Mouse (Mus musculus): ENCODE data around the gene Ube2d1. TPM values are rescaled to one million over a fixed set of nuclear protein-coding genes. Genes with fewer than 3 reads are reported as not detected.

The Ube2d1 gene
- total RNA-seq (2017), result 19.4 to 37.4 TPM (median 31.1 TPM) in 3 replicates

GRCm38 (mm10) chr10:71285126-71285580 lies at the start of gene Ube2d1:
TSS of gene Ube2d1 (minus strand) at chr10:71285262.
- peak; percentile 73 for ATAC-seq (replicated peaks; ENCODE audit: insufficient number of reproducible peaks, low FRiP score, low TSS enrichment, poor library complexity, severe bottlenecking)

GRCm38 (mm10) chr10:71332859-71333258 lies 47.8 kb upstream of the Ube2d1 start:
- no peak for ATAC-seq (replicated peaks; ENCODE audit: insufficient number of reproducible peaks, low FRiP score, low TSS enrichment, poor library complexity, severe bottlenecking)

GRCm38 (mm10) chr10:71332376-71332775 lies 47.3 kb upstream of the Ube2d1 start:
- ATAC-seq (replicated peaks; ENCODE audit: insufficient number of reproducible peaks, low FRiP score, low TSS enrichment, poor library complexity, severe bottlenecking), result no peak

GRCm38 (mm10) chr10:71331908-71332307 lies 46.8 kb upstream of the Ube2d1 start:
- ATAC-seq (replicated peaks; ENCODE audit: insufficient number of reproducible peaks, low FRiP score, low TSS enrichment, poor library complexity, severe bottlenecking), result no peak

- no peak for ATAC-seq (replicated peaks; ENCODE audit: insufficient number of reproducible peaks, low FRiP score, low TSS enrichment, poor library complexity, severe bottlenecking)
These were observed 45.0 kb upstream of the Ube2d1 start for GRCm38 (mm10) chr10:71330070-71330469.

GRCm38 (mm10) chr10:71329295-71329694 lies 44.2 kb upstream of the Ube2d1 start:
- ATAC-seq (replicated peaks; ENCODE audit: insufficient number of reproducible peaks, low FRiP score, low TSS enrichment, poor library complexity, severe bottlenecking), result no peak

GRCm38 (mm10) chr10:71328870-71329269 lies 43.8 kb upstream of the Ube2d1 start:
- ATAC-seq (replicated peaks; ENCODE audit: insufficient number of reproducible peaks, low FRiP score, low TSS enrichment, poor library complexity, severe bottlenecking), result no peak

GRCm38 (mm10) chr10:71328382-71328781 lies 43.3 kb upstream of the Ube2d1 start:
- ATAC-seq (replicated peaks; ENCODE audit: insufficient number of reproducible peaks, low FRiP score, low TSS enrichment, poor library complexity, severe bottlenecking), result no peak

- ATAC-seq (replicated peaks; ENCODE audit: insufficient number of reproducible peaks, low FRiP score, low TSS enrichment, poor library complexity, severe bottlenecking), result no peak
These were observed 42.3 kb upstream of the Ube2d1 start for GRCm38 (mm10) chr10:71327386-71327785.

GRCm38 (mm10) chr10:71326789-71327188 lies 41.7 kb upstream of the Ube2d1 start:
- peak; percentile 69; the same call in 1 of the 2 replicates for ATAC-seq (replicated peaks; ENCODE audit: insufficient number of reproducible peaks, low FRiP score, low TSS enrichment, poor library complexity, severe bottlenecking)

- no peak for ATAC-seq (replicated peaks; ENCODE audit: insufficient number of reproducible peaks, low FRiP score, low TSS enrichment, poor library complexity, severe bottlenecking)
These were observed 41.1 kb upstream of the Ube2d1 start for GRCm38 (mm10) chr10:71326123-71326522.

GRCm38 (mm10) chr10:71323669-71324068 lies 38.6 kb upstream of the Ube2d1 start:
- ATAC-seq (replicated peaks; ENCODE audit: insufficient number of reproducible peaks, low FRiP score, low TSS enrichment, poor library complexity, severe bottlenecking), result no peak

GRCm38 (mm10) chr10:71316497-71316896 lies 31.4 kb upstream of the Ube2d1 start:
- ATAC-seq (replicated peaks; ENCODE audit: insufficient number of reproducible peaks, low FRiP score, low TSS enrichment, poor library complexity, severe bottlenecking), result no peak

- no peak for ATAC-seq (replicated peaks; ENCODE audit: insufficient number of reproducible peaks, low FRiP score, low TSS enrichment, poor library complexity, severe bottlenecking)
These were observed 31.0 kb upstream of the Ube2d1 start for GRCm38 (mm10) chr10:71316056-71316455.

GRCm38 (mm10) chr10:71314596-71314995 lies 29.5 kb upstream of the Ube2d1 start:
- no peak for ATAC-seq (replicated peaks; ENCODE audit: insufficient number of reproducible peaks, low FRiP score, low TSS enrichment, poor library complexity, severe bottlenecking)

- ATAC-seq (replicated peaks; ENCODE audit: insufficient number of reproducible peaks, low FRiP score, low TSS enrichment, poor library complexity, severe bottlenecking), result no peak
These were observed 25.2 kb upstream of the Ube2d1 start for GRCm38 (mm10) chr10:71310288-71310687.

- no peak for ATAC-seq (replicated peaks; ENCODE audit: insufficient number of reproducible peaks, low FRiP score, low TSS enrichment, poor library complexity, severe bottlenecking)
These were observed 23.1 kb upstream of the Ube2d1 start for GRCm38 (mm10) chr10:71308199-71308598.

GRCm38 (mm10) chr10:71306759-71307158 lies 21.7 kb upstream of the Ube2d1 start:
- no peak for ATAC-seq (replicated peaks; ENCODE audit: insufficient number of reproducible peaks, low FRiP score, low TSS enrichment, poor library complexity, severe bottlenecking)

- ATAC-seq (replicated peaks; ENCODE audit: insufficient number of reproducible peaks, low FRiP score, low TSS enrichment, poor library complexity, severe bottlenecking), result peak; percentile 79
These were observed 21.1 kb upstream of the Ube2d1 start for GRCm38 (mm10) chr10:71306190-71306589.

GRCm38 (mm10) chr10:71302490-71302889 lies 17.4 kb upstream of the Ube2d1 start:
- no peak for ATAC-seq (replicated peaks; ENCODE audit: insufficient number of reproducible peaks, low FRiP score, low TSS enrichment, poor library complexity, severe bottlenecking)

GRCm38 (mm10) chr10:71300161-71300560 lies 15.1 kb upstream of the Ube2d1 start:
- no peak for ATAC-seq (replicated peaks; ENCODE audit: insufficient number of reproducible peaks, low FRiP score, low TSS enrichment, poor library complexity, severe bottlenecking)

Measured in monocyte, adult 5-6 weeks (primary cell).